Mouse (Mus musculus): ENCODE data around the gene Farsa.
A peak's percentile ranks its signal among the peaks of the same experiment; 100 is the strongest.

The Farsa gene

DNA sequence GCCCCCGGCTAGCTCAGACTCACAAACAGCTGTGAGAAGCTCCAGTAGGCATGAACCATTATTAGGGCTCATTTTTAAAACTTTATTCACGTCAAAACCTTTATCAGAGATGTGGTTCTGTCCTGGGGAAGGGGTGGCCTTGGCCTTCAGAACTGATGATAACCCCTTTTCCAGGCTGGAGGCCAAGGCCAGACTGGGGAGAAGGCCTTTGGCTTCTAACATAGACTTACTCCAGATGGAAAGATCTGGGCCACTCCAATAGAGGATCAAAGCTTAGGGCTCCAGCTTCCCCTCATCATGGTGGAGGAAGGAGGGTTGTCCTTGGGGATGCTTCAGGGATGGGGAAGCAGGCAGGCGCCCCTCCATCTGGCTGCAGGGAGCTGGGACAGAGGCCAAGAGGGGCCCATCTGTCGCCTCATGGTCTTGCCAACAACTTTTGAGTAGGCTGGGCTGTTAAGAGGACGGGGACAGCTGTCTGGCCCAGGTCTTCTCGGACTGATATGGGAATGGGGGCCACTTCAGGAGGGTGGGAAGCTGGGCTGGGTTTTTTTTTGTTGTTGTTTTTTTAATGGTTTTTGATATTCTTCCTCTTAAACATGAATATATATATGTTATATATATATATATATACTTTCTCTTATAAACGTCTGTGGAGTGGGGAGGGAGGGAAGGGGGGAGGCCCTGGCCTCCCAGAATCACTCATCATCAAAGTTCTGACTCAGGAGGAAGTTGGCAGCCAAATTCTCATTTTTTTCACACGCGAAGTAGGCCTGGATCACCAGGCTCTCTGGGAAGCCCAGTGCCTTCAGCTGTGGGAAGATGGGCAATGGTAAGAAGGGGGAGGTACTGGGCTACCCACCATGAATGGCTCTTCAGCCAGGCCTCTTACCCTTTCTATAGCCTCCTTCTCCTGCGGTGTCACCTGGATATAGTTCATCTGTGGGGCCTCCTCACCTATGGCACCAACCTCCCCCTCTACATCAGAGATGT is 21.6 kb upstream of the Farsa start:
- DNase-seq (ENCODE audit: low read depth, low spot score): no peak

DNA sequence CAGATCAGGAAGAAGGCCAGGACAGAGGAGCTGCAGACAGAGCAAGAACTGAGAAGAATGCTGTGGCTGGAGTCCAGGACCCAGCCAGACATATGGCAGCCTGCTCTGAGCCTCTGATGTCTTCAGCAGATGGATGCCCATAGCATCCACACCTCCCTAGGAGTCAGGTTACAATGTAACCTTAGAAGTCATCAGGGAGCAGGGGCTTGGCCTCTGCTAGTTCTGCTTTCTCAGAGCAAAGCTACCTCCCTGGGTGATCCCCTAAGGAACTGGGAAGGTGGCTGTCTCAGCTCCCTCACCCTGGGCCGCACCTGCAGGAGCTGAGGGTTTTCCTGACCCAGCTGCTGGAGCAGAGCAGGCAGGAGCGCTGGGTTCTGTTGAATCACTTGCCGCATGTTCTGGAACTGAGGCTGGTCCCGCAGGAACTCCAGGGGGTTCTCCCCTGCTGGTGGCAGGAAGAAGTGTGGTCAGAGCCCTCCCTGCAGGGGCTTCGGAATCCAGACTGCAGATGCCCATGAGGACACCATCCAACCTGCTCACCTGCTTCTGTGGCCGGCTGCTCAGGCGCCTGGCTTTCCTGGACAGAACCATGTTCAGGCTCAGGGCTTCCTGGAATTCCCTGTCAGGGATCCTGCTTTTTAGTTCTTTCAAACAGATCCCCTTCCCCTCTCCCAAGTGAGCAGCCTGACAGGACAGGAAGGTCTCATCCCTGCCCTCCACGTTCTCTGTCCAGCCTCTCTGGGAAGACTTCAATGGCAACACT is 19.5 kb upstream of the Farsa start:
- no peak for DNase-seq (ENCODE audit: low read depth, low spot score)

DNA sequence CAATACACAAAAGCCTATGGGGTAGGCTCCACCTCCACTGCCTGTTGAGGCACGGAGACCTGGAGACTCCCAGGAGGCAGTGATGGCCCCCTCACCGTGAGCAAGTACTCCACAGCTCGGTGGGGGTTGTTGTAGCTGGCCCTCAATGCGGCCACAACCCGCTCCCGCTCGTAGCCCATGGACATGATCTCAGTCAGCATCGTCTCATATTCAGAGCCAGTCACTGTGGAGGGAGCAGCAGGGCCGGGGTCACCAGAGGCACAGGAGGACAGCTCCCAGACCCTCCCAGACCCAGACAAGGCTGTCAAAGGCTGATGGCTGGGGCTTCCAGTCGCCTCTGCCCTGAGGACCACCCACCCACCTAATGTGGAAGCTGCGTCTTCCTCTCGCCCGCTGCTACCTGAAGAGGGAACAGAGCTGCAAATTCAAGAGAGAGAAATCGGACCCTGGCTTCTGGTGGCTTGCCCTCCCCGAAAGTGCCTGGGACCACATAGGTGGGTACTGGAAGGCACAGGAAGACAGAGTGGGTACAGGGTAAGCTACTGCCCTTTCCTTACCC is 18.8 kb upstream of the Farsa start:
- no peak for DNase-seq (ENCODE audit: low read depth, low spot score)

DNA sequence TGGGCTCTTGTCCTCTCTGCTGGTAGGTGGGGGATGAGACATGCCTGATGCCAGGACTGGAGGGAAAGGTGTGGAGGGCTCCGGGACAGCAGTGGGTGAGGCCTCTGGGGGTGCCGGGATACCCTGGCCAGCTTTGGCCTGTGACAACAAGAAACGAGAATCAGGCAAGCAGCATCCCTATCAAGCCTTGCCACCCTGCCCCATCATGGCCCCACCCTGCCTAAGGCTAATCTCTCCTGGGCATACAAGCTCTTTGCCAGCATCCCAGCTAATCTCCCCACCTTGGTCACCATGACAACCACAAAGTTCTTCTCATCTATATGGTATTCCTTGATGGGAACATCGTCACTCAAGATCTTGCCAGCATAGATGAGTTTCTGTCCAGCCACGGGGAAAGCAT is 18.3 kb upstream of the Farsa start:
- DNase-seq (ENCODE audit: low read depth, low spot score): no peak

DNA sequence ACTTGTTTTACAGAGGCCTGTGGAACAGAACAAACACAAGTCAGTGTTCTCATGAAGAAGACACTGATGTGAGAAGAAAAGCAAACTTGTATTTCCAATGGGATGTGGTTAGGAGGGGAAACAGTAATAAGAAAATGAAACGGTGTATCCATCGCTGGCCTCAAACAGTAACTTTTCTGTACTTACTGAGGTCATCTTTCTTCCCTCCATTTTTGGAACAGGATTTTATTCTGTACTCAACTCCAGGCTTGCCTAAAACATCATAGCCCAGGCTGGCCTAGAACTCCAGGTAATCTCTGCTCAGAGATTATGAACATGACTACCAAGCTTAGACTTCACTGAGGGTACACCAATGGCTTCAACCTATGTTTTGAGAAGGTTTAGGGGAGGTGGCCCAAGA is 17.4 kb upstream of the Farsa start:
- no peak for DNase-seq (ENCODE audit: low read depth, low spot score)

DNA sequence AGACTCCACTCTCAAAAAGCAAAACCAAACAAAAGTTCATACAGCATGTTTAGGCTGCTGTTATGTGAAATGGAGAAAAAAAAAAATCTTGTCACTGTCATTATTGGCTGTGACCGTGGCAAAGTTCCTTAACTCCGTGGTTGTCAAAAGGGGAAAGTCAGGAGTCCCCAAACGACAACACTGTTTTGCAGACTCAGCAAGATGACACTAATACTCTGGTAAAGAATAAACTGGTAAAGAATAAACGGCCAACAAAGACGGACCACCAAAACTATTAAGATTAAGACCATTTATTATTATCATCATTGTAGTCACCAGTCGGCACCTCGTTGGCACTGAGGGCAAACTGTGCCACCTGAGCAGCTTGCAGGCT is 16.9 kb upstream of the Farsa start:
- DNase-seq (ENCODE audit: low read depth, low spot score): no peak

DNA sequence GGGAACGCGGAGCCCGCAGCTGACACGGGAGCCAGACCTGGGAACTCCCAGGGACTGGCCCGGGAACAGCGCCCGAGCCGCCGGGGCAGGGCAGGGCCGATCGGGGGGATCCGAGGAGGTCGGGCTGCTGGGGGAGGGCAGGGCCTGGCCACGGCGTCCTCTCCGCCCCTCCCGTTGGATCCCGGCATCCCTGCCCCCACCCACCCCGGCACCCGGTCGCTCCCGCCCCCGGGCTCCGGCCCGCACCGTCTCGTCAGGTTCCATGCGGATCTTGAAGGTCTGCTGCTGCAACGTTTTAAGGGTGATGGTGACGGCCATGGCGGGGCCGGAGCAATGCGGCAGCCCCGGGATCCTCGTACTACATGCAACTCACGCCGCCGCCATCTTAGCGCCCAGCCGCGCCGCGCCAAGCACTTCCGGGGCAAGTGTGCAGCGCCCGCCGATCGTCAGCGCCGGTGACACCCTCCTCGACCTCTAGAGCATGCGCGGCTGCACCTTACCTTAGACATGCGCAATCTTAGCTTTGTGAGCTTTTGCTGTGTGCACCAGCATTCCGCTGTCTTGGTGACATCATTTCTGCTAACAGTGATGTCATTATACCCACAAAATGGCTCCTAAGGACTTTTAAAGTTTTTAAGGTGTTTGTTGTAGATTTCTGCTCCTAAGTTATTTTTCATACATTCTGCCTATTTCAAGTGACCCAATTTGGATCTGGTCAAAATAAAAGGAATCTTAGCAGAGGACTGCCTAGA is 16.4 kb upstream of the Farsa start, which contains the start of gene Rad23a:
TSS of gene Rad23a (minus strand) at position 418 of the 752 bp plus-strand sequence.
- DNase-seq (ENCODE audit: low read depth, low spot score): peak; percentile 97

DNA sequence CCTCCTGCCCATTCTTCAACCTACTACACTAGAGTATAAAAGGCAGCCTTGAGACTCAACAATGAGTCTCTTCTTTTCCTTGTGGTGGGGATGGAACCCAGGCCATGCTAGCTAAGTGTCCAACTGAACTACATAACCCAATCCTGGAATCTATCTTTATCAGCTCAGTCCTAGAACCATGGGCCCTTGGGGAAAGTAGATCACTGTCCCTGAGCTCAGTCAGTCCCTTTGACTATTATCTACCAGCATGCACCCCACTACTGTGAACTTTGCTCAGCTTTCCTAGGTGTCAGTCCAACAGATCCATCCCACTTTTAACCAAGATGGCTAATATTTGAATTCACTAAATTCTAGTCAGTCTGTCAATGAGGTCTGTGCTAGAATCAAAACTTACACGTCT is 15.3 kb upstream of the Farsa start:
- DNase-seq (ENCODE audit: low read depth, low spot score): no peak

DNA sequence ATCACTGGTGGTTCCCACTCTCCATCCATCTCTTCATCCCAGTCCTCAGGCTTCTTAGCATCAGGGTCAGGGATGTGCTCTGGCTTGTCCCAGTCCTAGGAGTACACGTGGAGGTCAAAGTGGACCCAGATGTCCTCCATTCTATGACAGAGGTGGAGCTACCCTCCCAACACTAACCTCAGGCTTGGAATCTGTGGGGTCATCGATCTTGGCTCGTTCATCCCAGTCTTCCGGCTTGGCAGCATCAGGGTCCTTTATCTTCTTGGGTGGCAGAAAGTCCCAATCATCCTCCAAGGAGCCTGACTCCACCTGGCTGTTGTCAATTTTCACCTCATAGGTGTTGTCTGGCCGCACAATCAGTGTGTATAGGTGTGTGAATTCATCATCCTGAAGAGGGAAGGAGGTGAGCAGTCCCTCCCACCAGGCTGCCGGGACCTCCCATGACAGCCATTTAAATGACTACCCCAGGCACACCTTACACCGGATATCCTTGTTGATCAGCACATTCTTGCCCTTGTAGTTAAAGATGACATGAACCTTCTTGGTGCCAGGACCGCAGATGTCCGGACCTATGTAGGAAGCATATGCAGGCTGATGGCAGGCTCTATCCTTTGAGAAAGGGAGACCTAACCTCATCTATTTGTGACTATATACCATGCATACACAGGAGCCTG is 12.3 kb upstream of the Farsa start:
- peak; percentile 35 for DNase-seq (ENCODE audit: low read depth, low spot score)

DNA sequence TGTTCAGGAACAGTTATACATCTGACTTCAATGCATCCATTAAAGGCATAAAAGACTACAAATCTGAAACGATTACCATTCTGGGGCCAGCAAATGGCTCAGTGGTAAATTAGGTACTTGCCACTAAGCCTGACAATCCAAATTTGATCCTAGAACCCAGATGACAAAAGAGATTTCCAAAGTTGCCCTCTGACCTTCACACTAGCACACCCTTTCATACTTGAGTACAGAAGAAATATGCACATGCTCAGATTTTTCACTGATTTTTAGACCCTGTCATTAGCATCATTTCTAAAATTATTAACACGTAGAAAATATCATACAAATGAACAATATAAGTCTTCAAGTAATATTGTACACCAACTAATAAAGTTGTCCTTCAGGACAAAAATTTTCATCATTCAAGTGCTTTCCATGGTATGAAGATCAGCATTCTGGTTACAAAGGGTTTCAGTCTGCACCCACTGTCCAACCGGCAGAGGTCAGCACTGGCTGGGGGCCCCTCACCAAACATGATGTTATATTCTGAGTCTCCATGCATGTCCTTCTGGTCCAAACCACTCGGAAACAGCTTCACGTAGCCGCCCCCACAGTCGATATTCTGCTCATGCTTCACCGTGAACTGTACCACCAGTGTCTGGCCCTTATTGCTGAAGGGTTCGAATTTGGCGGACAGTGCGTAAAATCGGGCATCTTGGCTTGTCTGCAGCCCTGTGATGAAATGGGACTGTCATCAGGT is 11.3 kb upstream of the Farsa start:
- no peak for DNase-seq (ENCODE audit: low read depth, low spot score)

DNA sequence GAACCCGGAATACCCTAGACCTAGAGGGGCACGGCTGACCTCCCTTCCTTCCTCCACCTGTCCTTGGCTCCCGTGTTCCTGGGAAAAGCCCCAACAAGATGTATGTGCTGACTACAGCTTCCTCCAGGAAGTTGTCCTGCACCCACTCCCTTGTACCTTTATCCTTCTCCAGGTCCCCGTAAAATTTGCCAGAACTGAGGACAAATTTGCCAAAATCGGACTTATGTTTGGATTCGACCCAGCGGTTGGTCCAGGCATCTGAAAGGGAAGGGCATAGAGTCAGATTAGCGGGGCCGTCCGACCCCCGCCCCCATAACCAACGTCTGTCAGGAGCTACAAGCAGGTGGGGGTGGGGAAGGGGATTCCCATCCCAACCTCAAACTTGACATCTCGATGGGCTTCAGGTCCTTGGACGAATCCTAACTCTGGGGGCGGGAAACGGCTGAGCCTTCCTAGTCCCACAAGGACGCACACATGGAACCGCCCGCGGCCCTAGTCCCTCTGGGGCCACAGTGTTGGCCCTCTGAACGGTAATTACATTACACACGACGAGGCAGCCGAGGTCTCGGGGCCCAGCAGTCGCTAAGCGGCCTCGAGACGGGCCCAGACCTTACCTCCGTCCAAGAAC is 10.6 kb upstream of the Farsa start:
- no peak for DNase-seq (ENCODE audit: low read depth, low spot score)

DNA sequence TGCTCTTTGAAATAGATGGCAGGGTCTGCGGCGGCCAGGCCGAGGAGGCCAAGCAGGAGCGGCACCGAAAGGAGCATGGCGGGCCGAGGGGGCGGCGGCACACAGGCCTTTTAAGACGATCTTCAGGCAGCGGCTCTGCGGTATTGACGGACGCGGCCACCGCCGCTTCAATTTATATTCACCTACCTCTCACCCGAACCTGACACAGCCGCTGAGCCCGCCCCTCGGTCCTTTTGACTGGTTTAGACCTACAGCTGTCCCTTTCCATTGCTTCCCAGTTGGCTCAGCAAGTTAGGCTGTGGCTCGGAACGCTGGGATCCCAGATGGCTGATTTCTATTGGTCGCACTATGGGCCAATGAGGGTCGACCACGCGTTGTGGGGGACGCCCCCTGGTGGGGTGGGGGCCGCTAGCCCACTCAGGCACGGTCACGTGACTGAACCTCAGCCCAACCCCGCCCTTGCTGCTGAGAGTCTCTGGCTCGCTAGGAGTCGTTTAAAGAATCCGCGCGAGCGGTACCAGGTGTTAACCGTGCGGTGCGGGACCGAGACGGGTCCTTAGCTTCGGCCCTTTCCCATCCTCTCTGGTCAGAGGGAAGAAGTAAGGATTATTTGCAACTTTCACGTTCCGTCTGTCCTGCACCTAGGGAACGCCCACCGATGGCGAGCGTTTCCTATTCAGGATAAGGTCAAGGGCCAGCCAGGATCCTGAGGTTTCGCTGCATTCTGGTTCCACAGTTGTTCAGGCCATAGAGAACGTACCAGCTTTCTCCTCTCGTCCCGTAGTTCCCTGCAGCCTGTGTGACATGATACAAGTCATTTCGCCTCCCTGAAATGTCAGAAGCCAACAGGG is 9.8 kb upstream of the Farsa start, which contains the start of gene Calr:
TSS of gene Calr (minus strand) at position 213 of the 851 bp plus-strand sequence.
- peak; percentile 100 for DNase-seq (ENCODE audit: low read depth, low spot score)

DNA sequence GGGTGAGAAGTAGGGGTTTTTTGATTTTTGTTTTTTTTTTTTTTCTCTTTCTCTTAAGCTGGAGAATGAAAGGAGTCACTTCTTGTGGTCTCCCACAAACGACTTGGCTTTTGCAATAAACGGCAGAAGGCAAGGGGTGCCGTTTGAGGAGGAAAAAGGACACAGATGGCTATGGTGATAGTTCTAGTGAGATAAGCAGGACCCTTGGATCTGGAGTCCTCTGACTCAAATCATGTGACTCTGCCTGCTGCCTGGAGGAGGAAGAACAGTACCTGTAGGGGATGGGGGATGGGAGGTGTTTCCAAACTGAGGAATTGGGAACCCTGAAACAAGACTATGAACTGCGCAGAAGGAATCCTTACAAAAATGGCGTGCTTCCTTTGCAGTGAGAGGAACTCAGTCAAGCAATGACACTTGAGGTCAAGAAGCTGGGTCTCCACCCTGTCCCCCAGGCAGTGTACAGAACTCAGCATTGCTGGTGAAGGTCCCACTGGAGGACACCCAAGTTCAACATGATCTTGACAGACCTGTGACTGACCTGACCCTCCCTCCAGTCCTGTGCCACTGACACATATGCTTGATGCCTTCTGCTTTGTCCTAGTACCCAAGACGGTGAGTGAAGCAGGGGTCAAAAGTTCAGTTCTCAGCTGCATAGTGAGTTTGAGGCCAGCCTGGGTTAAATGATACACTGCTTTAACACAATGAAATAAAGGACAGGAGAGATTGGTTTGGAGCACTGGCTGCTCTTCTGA is 8.9 kb upstream of the Farsa start:
- DNase-seq (ENCODE audit: low read depth, low spot score): no peak

DNA sequence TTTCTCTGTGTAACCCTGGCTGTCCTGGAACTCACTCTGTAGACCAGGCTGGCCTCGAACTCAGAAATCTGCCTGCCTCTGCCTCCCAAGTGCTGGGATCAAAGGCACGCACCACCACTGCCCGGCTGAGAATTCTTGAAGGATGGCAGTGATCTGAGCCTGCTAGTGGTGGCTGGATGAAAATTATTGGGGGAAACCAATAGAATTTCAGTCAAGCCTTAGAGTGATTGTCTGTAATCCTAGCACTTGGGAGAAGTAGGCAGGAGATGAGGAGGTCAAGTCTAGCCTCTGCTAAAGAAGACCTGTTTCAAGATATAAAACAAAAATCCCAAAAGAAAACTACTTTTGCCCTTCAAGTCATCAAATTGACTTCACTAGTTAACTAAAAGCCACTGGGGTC is 355 bp upstream of the Farsa start:
- DNase-seq (ENCODE audit: low read depth, low spot score): no peak

DNA sequence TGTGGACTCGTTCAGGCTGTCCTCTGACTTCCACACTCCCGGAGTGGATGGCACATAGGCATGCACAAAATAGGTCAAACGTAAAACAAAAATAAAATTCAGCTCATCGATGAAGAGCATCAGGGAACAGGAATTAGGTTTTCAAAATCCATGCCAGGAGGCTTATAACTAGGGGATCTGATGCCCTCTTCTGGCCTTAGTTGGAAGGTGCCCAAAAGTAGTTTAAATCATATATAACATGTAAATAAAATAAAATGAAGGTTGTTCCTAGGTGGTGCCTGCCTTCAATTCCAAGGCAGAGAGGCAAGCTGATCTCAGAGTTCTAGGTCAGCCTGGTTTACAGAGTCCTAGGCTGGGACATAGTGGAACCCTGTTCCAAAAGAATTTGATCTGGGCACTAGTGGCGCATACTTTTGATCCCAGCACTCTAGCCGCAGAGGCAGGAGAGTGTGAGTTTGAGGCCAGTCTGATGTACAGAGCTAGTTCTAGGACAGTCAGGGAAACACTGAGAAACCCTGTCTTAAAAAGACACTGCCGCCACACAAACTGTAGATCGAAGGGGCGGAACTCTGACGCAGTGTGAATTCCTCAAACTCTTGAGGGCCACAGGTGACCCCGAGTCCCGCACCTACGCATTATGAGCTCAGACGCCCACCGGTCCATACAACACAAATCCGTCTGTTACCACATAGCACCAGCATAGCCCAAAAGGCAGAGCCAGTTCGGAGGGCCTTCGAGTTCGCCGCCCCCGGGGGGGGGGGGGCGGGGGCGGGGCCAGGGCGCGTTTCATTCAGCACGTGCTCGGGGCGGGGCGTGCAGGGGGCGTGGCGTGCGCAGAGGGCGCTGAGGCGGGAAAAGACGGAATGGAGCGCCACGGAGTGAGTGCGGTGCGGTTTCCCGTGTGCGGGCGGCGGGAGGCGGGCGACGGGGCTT is 14.9 kb downstream of the Farsa start, which contains the start of gene Syce2:
TSS of gene Syce2 (plus strand) at position 736 of the 933 bp plus-strand sequence.
- peak; percentile 91 for DNase-seq (ENCODE audit: low read depth, low spot score)

DNA sequence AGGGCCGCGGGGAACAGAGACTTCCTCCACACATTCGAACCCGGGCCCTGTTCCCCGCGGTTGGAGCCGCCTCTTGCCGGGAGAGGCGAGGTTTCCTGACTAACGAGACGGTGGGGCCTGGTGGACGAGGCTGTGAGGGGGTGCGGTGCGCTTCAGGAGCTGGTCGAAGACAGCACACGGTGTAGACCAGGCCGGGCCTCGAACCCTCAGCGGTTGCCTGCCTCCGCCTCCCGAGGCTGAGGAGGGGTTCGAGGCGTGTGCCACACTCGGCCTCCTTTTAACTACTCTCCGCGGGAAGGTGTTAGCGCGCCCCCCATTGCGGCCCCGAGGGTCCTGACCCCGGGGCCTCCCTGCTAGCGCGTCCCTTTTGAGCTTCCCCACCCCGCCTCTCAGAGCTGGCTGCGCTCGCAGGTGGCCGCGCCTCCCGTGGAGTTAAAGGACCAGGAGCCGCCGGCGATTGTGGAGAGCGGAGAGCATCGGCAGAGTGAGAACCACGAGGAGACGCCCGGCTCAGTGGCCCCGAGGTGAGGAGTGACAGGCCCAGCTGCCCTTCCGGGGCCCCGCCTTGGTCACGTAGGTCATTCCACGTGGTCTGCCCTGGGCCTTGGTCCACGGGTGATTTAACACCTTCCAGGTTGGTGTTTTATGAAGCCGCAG is 15.6 kb downstream of the Farsa start:
- peak; percentile 53 for DNase-seq (ENCODE audit: low read depth, low spot score)
